Mouse (Mus musculus) kidney, embryonic 15.5 days (tissue): ENCODE measurements at regions not wholly inside any gene's neighbourhood (a gene's known extent, or its start where the extent isn't known, plus 50 kb on each side); places are given as distances from the start of the nearest gene placed in this dataset.
"Not testable (repeated sequence)": the region's sequence is repeated elsewhere in the genome, so short reads cannot be mapped to it uniquely, and the experiment has no call there.

Source experiments
- ATAC-seq: fragments of 200-750 bp; cut with Nextera tagmentation; replicated peaks from 2 replicates; pipeline ENCODE4 v1.8.0; 2017; ENCODE audit warnings: moderate TSS enrichment; ENCODE audit not compliant: low FRiP score
- H3K27ac ChIP-seq: fragments of 300-500 bp; sonication (generic); 2 replicates; pipeline ENCODE4 v1.5.1; 2015; ENCODE audit warnings: mild to moderate bottlenecking, inconsistent platforms
- H3K27me3 ChIP-seq: fragments of 300-500 bp; sonication (generic); 2 replicates; pipeline ENCODE4 v1.6.1; 2015; ENCODE audit warnings: inconsistent platforms
- H3K36me3 ChIP-seq: fragments of 300-500 bp; sonication (generic); 2 replicates; pipeline ENCODE4 v1.6.1; 2015; ENCODE audit warnings: inconsistent platforms
- H3K4me1 ChIP-seq: fragments of 300-500 bp; sonication (generic); 2 replicates; pipeline ENCODE4 v1.6.1; 2015; ENCODE audit warnings: inconsistent platforms
- H3K4me2 ChIP-seq: fragments of 300-500 bp; sonication (generic); 2 replicates; pipeline ENCODE4 v1.6.1; 2015; ENCODE audit warnings: moderate library complexity, mild to moderate bottlenecking, inconsistent platforms
- H3K4me3 ChIP-seq: fragments of 300-500 bp; sonication (generic); replicated peaks from 2 replicates; pipeline ENCODE4 v1.5.1; 2015; ENCODE audit warnings: mild to moderate bottlenecking, inconsistent platforms
- H3K9ac ChIP-seq: fragments of 300-500 bp; sonication (generic); 2 replicates; pipeline ENCODE4 v1.6.1; 2015; ENCODE audit warnings: mild to moderate bottlenecking, inconsistent platforms
- H3K9me3 ChIP-seq: fragments of 300-500 bp; sonication (generic); replicated peaks from 2 replicates; pipeline ENCODE4 v1.6.1; 2016; ENCODE audit warnings: inconsistent platforms
- WGBS: fragments of 180-500 bp; shearing (Covaris S2); methylation state at CpG from one replicate; pipeline ENCODE4 v1.1.7; 2015; ENCODE audit warnings: mixed read lengths; 5-methylcytosine and 5-hydroxymethylcytosine counted together

DNA sequence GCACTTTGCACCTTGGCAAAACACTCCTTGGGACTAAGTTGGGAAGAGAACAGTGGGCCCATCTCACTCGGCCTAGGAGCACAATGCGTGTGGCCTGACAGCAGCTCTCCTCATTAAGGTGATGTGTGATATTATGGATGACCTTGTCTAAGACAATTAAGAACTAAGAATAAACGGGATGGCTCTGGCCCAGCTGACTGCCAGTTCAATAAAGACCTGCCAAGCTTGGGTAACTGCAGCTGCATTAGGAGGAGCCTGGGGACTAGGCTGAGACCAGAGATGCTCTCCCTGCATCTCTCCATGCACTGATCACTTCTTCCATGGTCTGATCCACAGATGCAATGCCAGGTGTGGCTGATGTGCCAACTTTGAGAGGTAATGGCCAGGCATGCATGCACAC, 356.7 kb downstream of the Fut8 start:
- no peaks in the 10 kb centered on the region for H3K9me3 ChIP-seq
- H3K27me3 ChIP-seq: no peaks in the 10 kb centered on the region
- ATAC-seq: no peak
- no peak overlapping the region for H3K27ac ChIP-seq
- WGBS: 65% methylated on average over 3 of the region's 3 CpGs
- H3K4me3 ChIP-seq: no peak overlapping the region
- no peak overlapping the region for H3K9ac ChIP-seq
- no peak overlapping the region for H3K4me2 ChIP-seq
- peaks cover 22% of the 10 kb centered on the region for H3K4me1 ChIP-seq
- no peaks in the 10 kb centered on the region for H3K36me3 ChIP-seq

DNA sequence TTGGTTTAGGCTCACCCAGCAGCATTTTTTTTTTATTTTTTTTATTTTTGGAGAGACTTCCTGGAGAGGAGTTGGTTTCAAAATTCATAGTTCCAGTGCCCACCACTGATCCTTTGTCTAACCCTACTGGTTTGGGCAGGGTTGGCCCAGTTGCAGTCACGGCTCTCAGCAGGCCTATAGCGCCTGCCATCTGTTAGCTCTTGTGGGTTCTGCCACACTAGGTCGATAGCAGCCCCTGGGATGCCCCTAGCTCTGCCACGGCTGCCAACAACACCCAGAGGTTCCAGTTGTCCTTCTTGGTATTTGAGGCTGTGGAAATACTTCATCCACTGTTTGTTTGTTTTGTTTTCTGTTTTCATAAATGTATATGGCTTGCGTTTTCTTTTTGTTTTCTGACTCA, 357.9 kb downstream of the Fut8 start:
- 80% methylated on average over 5 of the region's 5 CpGs for WGBS
- H3K36me3 ChIP-seq: no peaks in the 10 kb centered on the region
- no peak for ATAC-seq
- H3K4me1 ChIP-seq: peaks cover 22% of the 10 kb centered on the region
- no peaks in the 10 kb centered on the region for H3K27me3 ChIP-seq
- no peaks in the 10 kb centered on the region for H3K9me3 ChIP-seq
- H3K27ac ChIP-seq: no peak overlapping the region
- no peak overlapping the region for H3K4me2 ChIP-seq
- H3K4me3 ChIP-seq: no peak overlapping the region
- H3K9ac ChIP-seq: no peak overlapping the region

GRCm38 (mm10) chr12:77596676-77597075, 358.8 kb downstream of the Fut8 start:
- H3K36me3 ChIP-seq: no peaks in the 10 kb centered on the region
- H3K4me2 ChIP-seq: no peak overlapping the region
- no peak overlapping the region for H3K4me3 ChIP-seq
- H3K9me3 ChIP-seq: no peaks in the 10 kb centered on the region
- 44% methylated on average over 3 of the region's 3 CpGs for WGBS
- H3K27me3 ChIP-seq: no peaks in the 10 kb centered on the region
- H3K4me1 ChIP-seq: peaks cover 22% of the 10 kb centered on the region
- H3K9ac ChIP-seq: no peak overlapping the region
- ATAC-seq: no peak
- H3K27ac ChIP-seq: no peak overlapping the region

DNA sequence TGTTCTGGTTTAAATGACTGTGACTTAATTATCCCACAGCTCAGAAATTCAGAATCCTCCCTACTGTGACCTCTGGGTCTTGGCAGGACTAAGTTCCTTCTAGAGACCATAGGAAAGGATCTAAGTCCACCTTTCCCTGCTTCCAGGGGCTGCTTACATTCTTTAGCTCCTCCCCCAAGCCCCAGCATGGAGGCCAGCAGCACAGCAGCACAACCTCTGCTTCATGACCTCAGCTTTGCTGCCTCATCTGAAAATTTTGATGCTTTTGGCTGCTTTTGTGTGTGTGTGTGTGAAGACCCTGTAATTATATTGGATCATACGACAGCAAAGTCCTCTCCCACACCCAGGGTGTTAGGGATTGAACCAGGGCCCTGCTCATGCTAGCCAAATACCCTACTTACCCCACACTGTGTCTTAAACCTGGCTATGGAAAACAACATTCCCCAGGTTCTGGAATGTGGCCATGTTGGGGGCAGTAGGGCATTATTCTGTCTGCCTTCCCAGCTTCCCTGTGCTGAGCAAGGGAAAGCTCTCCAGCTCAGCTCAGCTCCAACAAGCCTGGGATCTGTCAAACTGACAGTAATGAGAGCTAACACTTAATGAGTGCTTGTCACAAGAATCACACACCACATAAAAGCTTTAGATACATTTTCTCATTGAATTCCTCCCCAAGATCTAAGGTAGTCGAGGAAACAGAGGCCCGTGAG, 359.9 kb downstream of the Fut8 start:
- H3K9me3 ChIP-seq: no peaks in the 10 kb centered on the region
- H3K27me3 ChIP-seq: no peaks in the 10 kb centered on the region
- 34% methylated on average over 3 of the region's 3 CpGs for WGBS
- no peaks in the 10 kb centered on the region for H3K36me3 ChIP-seq
- peak overlapping the region; percentile 41 for H3K27ac ChIP-seq
- ATAC-seq: peak; percentile 80
- no peak overlapping the region for H3K9ac ChIP-seq
- H3K4me1 ChIP-seq: peaks cover 22% of the 10 kb centered on the region
- H3K4me2 ChIP-seq: no peak overlapping the region
- no peak overlapping the region for H3K4me3 ChIP-seq

GRCm38 (mm10) chr12:77598334-77598715, 360.4 kb downstream of the Fut8 start:
- WGBS: 39% methylated on average over 7 of the region's 7 CpGs
- no peak overlapping the region for H3K4me2 ChIP-seq
- H3K27me3 ChIP-seq: no peaks in the 10 kb centered on the region
- H3K36me3 ChIP-seq: no peaks in the 10 kb centered on the region
- ATAC-seq: peak; percentile 7; the same call in 1 of the 2 replicates
- H3K27ac ChIP-seq: peak overlapping the region; percentile 41
- peaks cover 22% of the 10 kb centered on the region for H3K4me1 ChIP-seq
- no peaks in the 10 kb centered on the region for H3K9me3 ChIP-seq
- H3K9ac ChIP-seq: no peak overlapping the region
- no peak overlapping the region for H3K4me3 ChIP-seq

- Histone ChIP-seq H3K27ac (no peak overlapping the region), H3K9ac (no peak overlapping the region), H3K4me1 (peaks cover 22% of the 10 kb centered on the region), H3K4me2 (no peak overlapping the region), H3K36me3 (no peaks in the 10 kb centered on the region), H3K9me3 (no peaks in the 10 kb centered on the region), H3K27me3 (no peaks in the 10 kb centered on the region), H3K4me3 (no peak overlapping the region)
- no peak for ATAC-seq
- 58% methylated on average over 2 of the region's 2 CpGs for WGBS
Observed at GRCm38 (mm10) chr12:77599391-77599790, 361.5 kb downstream of the Fut8 start.

DNA sequence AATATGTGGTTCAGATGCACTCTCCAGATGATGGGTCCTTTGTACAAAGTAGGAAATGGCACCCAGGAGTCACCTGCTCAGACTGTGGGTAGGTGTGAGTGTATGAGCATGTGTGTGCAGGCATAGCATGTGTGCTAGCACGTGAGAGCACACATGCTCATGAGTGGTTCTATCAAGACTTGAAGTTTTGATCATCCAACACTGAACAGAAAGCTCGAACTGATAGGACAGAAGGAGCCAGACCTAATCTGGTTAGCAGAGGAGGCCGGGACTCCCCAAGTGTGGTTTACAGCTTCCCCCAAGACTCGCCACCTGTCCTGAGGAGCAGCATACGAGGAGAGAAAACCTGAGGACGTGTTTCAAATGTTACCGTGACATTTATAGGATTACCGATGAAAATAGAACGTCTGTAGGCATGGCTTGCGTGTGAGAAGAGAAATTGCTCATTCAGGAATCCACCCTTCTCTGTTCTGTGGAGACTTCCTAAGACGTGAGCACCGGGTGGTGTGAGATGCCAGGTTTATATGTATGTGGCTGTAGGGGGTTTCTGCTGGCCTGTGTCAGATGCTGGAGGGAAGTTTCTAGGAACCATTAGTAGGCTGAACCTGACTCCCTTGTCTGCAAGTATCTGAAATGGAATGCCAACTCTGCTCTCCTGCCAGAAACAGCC, 366.0 kb downstream of the Fut8 start:
- ATAC-seq: no peak
- Histone ChIP-seq H3K9me3 (no peaks in the 10 kb centered on the region), H3K4me2 (no peak overlapping the region), H3K4me3 (no peak overlapping the region), H3K9ac (no peak overlapping the region), H3K27ac (no peak overlapping the region), H3K4me1 (peaks cover 5% of the 10 kb centered on the region), H3K27me3 (no peaks in the 10 kb centered on the region), H3K36me3 (no peaks in the 10 kb centered on the region)
- WGBS: 88% methylated on average over 12 of the region's 12 CpGs

GRCm38 (mm10) chr12:77617552-77617951, 379.6 kb downstream of the Fut8 start:
- Histone ChIP-seq H3K4me3 (no peak overlapping the region), H3K4me1 (no peaks in the 10 kb centered on the region), H3K9me3 (no peaks in the 10 kb centered on the region)

DNA sequence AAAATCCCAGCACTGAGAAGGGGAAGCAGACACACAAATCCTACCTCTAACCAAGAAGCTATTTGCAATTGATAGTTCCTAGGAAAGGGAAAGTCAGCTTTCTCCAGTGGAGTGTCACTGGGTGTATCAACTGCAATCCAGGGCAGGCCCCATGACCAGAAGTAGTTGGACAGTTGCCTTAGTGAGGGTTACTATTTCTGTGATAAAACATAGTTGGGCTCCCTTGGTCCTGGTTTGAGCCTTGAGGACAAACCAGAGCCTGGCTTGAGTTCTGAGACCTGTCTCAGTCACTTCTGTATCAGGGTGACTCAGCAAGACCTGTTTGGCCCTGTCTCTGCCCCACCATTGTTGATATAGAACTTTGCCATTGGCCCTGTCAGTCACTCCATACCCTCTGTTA, 384.3 kb downstream of the Fut8 start:
- Histone ChIP-seq H3K4me1 (no peaks in the 10 kb centered on the region), H3K4me2 (no peak overlapping the region), H3K36me3 (no peaks in the 10 kb centered on the region)

More at GRCm38 (mm10) chr12:77617552-77617951, 379.6 kb downstream of the Fut8 start:
- no peaks in the 10 kb centered on the region for H3K36me3 ChIP-seq
- no peak overlapping the region for H3K4me2 ChIP-seq
- H3K27me3 ChIP-seq: no peaks in the 10 kb centered on the region
- no peak overlapping the region for H3K9ac ChIP-seq
- ATAC-seq: no peak
- H3K27ac ChIP-seq: no peak overlapping the region
- WGBS: 89% methylated on average over 3 of the region's 3 CpGs

DNA sequence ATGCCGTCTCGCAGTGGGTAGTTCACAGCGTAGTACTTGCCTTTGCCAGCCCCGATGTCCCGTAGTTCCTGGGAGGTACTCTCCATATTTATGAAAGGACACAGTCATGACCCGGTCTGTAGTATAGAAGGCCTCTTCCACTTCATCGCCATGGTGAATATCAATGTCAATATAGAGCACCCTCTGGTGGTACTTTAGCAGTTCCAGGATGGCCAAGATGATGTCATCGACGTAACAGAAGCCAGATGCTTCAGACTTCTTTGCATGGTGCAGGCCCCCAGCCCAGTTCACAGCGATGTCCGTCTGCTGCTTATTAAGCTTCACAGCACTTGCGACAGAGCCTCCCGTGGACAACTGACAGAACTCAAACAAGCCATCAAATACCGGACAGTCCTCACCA, 386.4 kb downstream of the Fut8 start:
- H3K27me3 ChIP-seq, H3K4me1 ChIP-seq, H3K36me3 ChIP-seq, H3K9me3 ChIP-seq, ATAC-seq, H3K4me2 ChIP-seq, H3K27ac ChIP-seq, H3K4me3 ChIP-seq, H3K9ac ChIP-seq: not testable (repeated sequence)
- 94% methylated on average over 14 of the region's 14 CpGs for WGBS

More for the DNA sequence above, 384.3 kb downstream of the Fut8 start:
- Histone ChIP-seq H3K4me3 (no peak overlapping the region), H3K9ac (no peak overlapping the region), H3K27me3 (no peaks in the 10 kb centered on the region), H3K27ac (no peak overlapping the region), H3K9me3 (no peaks in the 10 kb centered on the region)
- ATAC-seq: no peak

DNA sequence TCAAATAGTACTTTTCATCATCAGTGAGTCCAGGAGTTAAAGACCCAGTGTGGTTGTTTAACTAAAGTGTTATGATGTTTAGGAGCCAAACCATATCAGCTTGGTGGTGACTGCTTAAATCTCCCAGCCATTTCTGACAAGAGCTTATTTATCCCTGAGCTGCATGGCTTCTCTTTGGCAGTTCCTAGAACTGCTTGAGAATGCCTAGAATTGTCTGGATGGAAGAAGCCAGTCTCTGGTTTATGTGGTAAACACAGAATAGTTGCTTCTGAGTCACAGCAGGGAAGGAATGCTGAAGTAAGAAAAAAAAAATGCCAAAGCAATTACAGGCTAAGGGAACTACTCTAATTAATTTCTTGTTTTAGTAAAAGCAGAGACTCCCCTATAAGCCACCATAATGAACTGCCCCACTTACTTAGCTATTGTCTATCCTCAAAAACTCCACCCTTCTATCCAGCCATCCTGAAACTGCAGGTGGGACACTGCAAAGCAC, 390.5 kb downstream of the Fut8 start:
- no peaks in the 10 kb centered on the region for H3K9me3 ChIP-seq
- ATAC-seq: no peak
- no peak overlapping the region for H3K4me3 ChIP-seq
- no peaks in the 10 kb centered on the region for H3K4me1 ChIP-seq
- no peak overlapping the region for H3K4me2 ChIP-seq
- H3K36me3 ChIP-seq: no peaks in the 10 kb centered on the region
- H3K9ac ChIP-seq: no peak overlapping the region
- H3K27me3 ChIP-seq: 0 out of 2 replicates have a peak, but pooled peaks cover 3% of the 10 kb centered on the region
- H3K27ac ChIP-seq: no peak overlapping the region

DNA sequence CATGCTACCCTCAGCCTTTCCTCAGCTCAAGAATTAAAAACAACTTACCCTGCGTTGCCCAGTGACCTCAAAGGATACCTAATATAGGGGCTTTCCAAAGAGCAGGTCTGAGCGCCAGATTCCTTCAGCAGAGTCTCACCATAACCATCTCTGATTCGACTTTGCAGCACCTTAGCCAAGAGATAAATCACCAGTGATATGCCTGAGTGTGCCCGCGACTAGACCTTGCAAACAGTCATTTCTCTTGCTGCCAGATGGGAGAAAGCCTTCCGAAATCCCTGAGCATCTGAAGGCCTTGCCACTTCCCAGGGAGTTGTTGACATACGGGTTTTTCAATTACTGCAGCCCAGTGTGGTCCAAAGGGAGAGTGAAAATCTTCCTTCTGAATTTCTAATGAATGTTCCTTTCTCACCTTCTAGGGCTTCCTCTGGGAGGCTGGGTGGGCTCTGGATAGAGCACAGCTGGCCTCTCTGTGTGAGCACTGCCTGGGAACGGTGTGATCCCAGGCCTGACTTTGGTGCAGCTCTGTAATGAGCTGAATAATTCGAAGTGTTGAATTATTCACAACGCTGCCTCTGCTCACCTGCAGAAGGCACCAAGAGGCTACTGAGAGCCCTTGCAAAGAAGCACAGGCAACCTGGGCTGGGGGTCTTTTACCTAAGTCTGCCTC, 396.2 kb downstream of the Fut8 start:
- Histone ChIP-seq H3K27me3 (peaks cover 6% of the 10 kb centered on the region; the same call in 1 of the 2 replicates), H3K4me1 (peaks cover 22% of the 10 kb centered on the region), H3K4me2 (no peak overlapping the region), H3K9ac (no peak overlapping the region), H3K27ac (no peak overlapping the region), H3K4me3 (no peak overlapping the region), H3K36me3 (no peaks in the 10 kb centered on the region), H3K9me3 (no peaks in the 10 kb centered on the region)
- 0 out of 2 replicates have a peak, but pooled peaks have one; percentile 30 for ATAC-seq
- WGBS: 17% methylated on average over 10 of the region's 10 CpGs
